Mouse (Mus musculus) naive thymus-derived CD4-positive, alpha-beta T cell, adult 2 months (primary cell): Measurements from ENCODE around the gene Rpl21.

Experiments used
- DNase-seq: peaks from one replicate; pipeline ENCODE4 v3.0.0-alpha.2; 2011; ENCODE audit warnings: low read depth

The Rpl21 gene

DNA sequence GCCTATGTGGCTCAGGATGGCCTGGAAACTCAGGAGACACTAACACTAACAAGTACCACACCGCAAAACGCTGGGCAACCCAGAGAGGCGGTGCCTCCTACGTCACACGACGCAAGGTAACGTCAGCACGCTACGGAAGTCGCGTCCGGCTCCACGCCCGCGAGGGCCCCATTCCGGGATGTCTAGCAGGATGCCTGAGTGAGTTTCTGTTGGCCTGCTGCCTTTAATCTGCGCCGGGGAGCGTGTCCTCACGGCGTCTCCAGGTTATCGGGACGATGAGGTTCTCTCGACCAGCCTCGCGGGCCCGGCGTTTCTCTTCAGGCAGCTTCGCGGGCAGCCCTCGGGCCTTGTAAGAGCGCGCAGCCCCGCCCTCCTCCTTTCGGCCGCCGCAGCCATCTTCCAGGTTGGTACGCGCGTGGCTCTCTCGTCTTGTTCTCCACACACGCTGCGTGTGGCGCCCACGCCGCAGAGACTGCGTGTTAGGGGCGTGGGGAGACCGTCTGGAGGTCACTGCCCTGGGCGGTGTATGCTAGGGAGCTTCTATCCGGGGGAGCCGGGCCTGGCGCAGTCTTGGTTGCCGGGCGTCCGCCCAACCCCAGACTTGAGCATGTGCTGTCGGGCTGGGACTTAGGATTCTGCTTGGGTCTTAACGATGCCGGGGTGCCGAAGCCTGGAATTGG lies at the start of gene Rpl21:
Gene Rpl21, plus strand, starts transcription at position 122 of the 680 bp plus-strand sequence.
- DNase-seq: peak; percentile 98

DNA sequence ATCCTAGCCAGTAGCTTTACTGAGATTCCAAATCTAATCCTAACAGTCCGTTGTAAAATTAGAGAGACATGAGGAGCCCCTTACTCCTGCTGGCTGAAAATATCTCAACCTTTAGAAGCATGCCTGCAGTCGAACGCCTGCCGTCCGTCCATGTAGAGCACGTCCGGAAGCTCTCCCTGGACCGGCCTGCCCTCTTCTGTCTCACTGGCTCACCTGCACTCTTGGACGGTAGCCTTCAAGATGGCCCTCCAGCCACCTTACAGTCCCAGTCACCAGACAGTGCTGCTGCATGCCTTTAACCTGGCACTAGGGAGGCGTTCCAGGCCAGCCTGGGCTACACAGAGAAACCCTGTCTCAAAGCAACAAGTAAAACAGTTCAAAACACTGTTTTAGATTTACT lies 49.4 kb upstream of the Rpl21 start:
- DNase-seq: no peak

DNA sequence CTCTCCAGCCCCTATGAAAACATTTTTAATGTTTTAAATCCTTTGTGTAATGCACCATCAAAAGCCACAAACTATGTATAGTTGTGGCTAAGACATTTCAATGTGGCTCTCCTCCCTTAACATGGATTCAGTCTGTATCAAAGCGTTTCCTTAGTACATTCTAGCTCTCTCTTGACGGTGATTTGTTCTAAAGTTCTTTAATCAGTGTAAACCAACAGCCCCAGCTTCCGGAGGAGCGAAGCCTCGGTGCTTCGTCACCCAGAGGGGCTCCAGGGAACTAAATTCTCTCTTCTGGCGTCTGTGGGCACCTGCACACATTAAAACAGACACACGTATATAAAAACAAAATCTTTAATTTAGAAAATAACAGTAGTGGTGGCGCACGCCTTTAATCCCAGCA lies 48.8 kb upstream of the Rpl21 start:
- DNase-seq: peak; percentile 86

DNA sequence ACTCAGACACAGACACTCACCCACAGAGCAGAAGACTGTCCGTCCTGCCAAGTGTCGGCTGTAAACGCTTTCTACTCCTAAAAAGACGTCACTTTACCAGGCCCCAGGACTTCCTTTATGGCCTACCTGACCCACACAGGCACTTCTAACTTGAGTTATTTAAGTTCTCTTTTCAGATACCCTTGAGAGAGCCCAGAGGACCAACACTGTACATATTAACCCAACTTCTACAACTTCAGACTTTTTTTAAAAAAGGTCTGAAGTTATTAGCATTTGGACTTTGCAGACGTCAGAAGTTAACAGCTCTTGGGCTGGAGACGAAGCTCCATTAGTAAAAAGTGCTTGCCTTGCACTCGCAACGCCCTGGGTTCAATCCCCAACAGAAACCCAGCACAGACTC lies 46.6 kb upstream of the Rpl21 start:
- no peak for DNase-seq

DNA sequence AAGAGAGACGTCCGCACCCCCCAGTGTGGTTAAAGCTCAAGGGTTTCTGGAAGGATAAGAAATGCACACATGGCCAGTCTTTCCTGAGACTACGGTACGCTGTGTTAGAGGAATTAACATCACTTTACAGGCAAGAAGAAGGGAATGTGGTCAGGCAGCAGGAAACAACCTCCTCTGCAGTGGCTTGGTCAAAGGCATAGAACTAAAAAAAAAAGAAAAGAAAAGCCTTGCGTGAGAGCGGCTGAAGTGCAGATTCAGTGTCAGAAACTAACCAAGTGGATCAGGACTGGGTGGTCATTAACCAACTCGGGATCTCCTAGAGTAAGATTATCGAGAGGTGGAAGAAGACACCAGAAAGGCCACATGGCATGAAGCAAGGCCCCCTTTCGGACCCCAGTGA lies 43.3 kb upstream of the Rpl21 start:
- DNase-seq: no peak

DNA sequence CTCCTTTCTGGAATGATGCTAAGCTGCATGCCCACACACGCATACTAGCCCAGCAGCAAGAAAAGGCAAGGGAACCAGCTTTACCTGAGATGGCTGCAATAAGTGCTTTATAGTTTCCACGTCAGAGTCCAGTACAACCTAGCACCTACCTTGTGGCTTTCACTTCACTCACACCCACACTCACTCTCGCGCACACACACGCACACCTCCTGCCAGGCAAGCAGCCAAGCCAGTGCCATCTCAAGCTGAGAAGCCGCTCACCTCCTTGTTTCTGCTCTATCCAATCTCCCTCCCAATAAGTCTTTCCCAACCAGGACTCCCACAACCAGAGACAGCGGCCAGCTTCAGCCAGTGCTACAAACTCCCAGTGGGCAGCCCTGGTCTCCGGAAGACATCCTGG lies 41.7 kb upstream of the Rpl21 start:
- DNase-seq: peak; percentile 37

DNA sequence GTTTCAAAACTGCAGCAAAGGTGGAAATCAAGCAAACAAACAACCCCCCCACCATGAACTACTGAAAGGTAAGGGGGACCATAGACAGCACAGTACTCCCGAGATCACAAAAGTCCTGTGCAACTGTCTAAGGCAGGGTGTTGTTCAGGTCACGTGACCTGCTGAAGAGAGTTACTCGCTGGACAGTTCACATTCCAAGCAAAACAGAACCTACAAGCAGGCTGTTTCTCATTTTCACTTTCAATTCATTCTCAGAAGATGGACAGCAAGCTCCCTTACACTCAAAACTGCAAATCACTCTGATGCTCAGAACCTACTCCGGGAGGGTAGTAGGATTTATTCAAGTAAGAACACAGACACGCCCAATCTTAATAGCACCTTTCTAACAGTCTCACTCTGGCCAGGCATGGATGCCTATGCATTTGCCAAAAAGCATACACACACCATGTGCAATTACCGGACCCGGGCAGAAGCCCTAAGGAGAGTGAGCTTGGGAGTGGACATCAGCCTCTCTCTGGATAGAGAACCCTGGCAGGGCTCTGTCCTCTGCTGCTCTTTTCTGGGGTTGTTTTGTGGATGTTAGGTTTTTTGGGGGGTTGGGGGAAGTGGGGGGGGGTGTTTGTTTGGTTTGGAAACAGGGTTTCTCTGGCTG lies 40.4 kb upstream of the Rpl21 start:
- DNase-seq: peak; percentile 29

DNA sequence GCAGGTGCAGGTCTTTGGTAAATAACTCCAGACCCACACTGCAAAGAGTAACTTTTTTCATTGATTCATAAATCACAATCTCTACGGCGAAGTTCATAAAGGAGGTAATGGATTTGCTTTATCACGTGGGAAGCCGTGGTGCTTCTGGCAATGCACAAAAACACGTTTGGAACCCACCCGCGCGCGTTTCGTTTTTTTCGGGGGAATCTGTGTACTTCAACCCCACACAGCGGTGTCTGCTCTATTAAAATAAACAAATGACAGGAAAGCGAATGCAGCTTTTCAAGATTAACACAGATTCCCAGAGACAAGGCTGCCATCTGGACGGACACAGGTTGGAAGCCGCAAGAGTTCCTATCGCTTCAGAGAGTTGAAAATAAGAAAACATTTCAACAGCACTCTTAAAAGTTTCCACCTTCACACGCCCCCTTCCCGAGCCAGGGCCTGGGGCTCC lies 39.0 kb upstream of the Rpl21 start:
- peak; percentile 54 for DNase-seq

DNA sequence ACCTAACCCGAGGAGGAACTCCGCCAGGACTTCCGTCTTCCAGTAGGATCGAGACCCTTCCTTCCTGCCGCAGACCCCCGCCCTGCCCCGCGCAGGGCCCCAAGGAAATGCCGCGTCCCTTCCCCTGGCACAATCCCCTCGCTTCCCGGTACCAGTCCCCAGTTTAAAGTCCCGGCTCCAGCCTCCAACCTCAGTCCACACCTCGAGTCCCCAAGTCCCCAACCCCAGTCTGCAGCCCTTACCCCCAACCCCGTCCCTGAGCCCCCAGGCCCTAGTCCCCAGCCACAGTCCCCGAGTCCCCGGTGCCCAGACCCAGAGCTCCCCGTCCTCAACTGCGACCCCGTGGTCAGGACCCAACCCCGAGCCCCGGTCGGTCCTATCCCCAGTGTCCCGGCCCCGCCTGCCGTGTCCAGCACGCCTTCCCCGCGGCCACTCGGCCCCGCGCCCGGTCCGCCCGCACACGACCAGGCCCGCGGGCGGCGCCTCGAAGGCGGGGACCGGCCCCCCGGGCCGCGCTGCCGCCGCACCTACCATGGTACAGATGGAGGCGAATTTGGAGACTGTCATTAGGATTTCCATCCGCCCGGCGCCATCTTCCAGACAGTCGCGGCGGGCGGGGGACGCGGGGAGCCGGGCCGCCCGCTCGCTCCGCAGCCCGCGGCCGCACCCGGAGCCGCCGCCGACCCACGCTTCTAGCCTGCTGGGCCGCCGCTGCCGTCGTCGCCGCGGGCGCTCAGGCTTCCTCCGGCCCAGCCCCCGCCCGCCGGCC lies 38.4 kb upstream of the Rpl21 start:
- DNase-seq: no peak

DNA sequence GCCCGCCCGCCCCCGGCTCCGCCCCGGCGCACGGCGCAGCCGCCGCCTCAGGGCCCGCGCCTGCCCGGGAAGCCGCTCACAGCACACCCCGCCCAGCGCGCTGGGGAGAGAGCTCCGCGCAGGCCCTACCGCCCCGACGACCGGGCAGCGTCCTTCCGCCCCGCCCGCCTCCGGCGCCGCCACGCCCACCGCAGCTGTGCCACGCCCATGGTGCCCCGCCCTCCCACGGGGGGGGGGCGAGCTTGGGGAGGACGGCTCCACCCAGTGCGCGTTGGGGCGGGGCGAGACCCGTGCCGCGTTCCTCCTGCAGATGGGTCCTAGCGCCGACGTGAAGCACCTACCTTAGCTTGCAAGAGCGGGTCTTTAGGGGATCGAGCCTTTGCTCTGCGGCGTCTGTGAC lies 37.8 kb upstream of the Rpl21 start, which contains the start of gene Usp12:
Gene Usp12, minus strand, starts transcription at position 154 of the 400 bp plus-strand sequence.
- peak; percentile 98 for DNase-seq

DNA sequence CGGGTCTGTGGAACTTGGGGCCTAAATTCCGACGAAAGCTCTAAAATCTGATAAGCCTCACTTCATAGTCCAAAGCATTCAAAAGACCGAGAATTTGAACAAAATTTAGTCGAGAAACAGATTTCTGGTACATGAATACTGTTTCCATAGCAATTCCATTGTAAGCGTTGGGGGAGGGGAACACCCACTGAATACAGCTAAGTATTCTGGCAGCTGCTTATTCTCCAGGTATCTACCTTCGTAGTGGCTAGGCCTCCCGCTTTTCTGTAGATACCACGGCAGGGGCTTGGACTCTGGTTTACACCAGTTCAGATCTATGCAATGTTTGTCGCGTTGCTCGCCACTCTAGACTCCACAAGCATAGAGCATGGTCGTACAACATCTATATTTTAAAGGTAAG lies 37.0 kb upstream of the Rpl21 start:
- peak; percentile 23 for DNase-seq

DNA sequence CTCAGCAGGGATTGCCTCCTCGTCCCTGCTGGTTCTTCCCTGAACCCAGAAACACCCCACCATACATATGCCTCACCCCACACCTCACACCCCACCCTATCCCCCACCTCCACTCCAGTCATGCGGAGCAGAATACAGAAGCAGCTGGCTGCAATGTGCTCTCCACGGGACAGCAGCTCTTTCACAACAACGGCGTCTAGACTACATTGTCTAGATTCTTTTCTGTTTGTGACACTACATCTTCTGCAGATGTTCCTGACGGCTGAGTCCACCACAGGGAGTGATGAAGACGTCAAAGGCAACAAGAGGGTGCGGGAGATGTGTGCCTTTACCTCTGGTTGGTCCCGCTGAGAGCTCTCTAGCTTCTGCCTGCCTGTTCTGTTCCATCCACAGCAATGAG lies 34.7 kb upstream of the Rpl21 start:
- no peak for DNase-seq

DNA sequence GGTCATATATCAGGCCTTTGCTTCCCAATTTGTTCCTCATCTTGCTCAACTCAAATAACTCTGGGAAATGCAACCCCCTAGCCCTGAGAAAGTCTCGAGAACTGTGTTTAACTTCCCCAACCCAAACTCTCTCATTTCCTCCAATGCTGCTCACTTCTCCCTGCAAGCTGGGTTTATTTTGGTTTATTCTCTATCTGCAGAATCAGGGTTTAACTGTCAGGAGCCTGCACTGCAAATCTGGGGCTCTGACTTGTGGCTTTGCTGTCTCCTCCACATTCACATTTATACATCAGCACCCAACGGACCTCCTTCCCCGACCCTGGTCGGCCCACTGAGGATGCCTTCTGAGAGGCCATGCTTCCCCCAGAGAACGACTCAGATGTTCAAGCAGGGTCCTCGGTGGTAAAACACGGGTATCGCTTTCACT lies 26.7 kb upstream of the Rpl21 start:
- no peak for DNase-seq

DNA sequence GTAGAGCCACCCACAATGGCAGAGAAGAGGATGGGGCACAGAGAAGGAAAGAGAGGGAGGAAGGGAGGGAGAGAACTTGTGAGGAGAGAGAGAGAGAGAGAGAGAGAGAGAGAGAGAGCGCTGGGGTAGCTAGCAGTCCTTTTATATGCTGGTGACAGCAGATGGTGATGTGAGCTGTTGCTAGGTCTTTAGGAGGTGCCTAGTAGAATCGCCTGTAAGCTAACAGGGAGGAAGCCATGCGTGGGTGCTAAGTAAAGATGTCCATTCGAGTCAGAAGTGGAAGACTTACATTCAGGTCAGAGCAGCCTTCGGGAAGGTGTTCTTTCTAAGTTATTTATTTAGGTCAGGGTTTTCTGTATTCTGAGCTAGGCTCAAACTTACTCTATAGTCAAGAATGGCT lies 22.7 kb upstream of the Rpl21 start:
- no peak for DNase-seq

DNA sequence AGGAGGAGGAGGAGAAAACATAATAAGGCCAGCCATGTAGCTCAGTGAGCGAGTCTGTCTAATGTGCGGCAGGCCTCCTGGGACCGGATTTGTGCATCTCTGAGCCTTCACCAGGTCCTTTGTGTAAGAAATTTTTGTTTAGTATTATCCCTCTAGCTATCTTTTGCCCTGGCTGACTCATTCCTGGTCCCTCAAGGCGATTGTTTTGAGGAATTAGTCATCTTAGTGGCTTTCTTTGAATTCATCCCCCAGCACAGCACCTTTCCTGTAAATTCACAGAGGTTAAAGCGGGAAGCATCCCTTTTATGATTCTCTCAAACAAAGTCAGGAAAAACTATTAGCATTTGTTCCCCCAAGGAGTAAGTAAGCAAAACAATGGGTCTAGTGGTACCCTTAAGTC lies 19.8 kb upstream of the Rpl21 start:
- DNase-seq: no peak

DNA sequence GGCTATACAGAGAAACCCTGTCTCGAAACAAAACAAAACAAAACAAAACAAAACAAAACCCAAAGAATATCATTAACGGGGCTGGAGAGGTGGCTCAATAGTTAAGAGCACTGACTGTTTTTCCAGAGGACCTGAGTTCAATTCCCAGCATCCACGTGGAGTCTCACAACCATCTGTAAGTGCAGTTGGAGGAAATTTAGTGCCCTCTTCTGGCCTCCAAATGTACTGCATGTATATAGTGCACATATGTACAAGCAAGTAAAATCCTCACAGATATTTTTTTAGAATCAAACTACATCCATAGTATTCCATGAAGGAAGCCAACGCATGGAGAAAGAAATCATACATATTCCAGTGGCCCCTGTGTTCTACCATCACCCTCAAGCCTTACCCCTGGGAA lies 19.3 kb upstream of the Rpl21 start:
- DNase-seq: no peak

DNA sequence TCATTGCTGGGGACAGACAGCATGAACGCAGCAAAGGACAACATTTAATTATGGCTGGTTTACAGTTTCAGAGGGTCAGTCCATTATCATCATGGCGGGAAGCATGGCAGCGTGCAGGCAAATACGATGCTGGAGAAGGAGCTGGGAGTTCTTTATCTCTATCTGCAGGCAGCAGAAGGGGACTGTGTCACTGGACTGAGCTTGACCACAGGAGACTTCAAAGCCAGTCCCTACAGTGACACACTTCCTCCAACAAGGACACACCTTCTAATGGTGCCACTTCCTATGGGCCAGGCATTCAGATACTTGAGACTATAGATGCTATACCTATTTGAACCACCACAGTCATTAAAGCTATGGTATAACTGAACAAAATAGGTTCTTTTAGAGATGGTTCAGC lies 17.3 kb upstream of the Rpl21 start:
- DNase-seq: no peak

DNA sequence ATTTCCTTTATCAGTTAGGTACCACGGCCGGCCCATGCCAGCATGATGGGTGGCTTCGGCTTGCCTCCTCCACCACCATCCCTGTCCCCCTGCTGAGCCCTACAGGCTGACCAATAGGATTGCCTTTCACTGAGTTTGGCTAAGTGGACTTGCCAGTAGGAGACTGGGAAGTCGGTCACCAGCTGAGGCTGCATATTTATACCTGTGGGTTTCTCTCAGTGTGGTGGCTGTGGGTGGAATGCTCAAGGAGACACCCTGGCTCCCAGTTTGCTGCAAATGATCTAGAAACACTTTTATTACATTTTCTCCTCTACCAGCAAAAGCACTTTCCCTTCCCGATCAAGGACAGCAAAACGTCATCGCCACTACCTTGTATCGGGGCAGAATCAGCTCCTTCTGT lies 15.1 kb upstream of the Rpl21 start:
- DNase-seq: no peak

DNA sequence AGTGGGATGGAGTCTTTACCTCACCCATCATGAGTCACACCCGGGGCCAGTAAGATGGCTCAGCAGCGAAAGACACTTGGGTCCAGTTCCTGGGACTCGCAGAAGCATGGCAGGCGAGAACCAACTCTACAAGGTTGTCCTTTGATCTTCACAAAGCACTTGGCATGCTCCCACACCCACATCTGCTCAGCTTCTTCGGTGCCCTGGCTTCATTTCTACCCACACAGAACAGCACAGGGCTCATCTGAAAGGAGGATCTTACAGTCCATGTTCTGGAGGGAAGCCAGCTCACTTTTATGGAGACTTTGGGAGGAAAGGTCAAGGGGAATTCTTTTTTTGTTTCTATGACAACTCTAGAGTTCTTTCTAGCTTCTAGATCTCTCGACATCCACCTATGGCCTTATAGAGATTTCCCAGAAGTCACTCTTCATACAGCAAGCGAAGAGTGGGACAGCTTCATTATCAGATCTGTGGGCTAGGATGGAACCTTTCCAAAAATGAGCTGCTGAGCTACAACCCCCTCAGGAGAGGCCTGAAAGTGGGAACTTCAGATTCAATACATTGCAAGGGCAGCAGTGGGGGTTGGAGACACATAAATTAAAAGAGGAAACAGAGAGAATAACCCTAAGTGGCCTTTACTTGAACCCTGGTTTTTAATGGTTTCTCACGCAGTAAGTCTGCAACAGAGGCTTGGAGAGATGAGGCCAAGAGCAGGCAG lies 13.6 kb upstream of the Rpl21 start:
- no peak for DNase-seq

DNA sequence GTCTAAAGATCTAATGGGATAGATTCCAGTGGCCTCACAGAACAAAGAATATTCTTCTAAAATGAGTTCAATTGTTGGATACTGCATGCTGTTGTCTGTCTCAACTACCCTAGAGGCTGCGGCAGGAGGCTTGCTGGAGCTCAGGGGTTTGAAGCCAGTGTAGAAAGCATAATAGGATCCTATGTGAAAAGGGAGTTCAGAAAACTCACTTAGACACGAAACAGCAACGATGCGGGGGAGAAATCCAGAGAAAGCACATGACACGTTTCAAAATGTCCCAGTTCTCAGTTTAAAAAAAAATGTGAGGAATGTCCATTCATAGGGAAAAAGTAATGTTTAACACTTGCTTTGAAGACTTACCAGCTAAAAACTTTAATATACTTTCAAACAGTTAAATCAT lies 9.7 kb upstream of the Rpl21 start:
- no peak for DNase-seq

DNA sequence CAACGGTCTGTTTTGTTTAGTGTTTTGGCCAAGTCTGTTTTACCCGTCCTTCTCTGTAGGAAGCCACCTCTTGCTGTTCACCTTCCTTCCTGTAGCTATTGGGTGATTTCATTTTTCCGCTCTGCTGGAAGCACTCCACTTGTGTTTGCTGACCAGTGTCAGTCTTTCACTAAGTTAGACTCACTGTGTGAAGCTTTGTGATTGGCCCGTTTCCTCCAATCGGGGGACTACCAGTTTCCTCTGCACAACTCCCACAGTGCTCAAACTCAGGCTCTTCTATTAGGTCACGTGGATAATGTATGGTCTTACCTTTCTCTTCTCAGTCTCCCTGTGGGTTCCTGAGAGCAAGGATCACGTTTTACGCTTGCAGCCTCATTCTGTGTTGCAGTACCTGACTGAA lies 3.2 kb upstream of the Rpl21 start:
- peak; percentile 74 for DNase-seq

DNA sequence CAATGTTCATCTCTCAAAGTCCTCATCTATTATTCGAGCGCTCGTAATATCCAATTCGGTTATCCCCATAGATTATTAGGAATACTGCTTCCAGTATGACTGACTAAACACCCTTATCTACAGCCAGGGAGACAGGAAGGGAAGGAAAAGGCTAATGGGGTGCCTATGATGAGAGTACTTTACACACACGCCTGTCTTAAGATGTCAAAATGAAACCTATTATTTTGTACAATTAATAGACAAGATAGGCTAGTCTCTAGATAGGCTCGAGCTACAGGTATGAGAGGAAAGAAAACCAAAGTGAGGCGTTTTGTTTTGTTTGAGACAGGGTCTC lies 288 bp upstream of the Rpl21 start:
- DNase-seq: no peak
